1 mouse cellular context compared by ENCODE assay signal in genomic region chr5:120502675-120503143, GRCm38 (mm10).
TF ChIP-seq lines count a peak whose summit lies in the region.

No protein-coding gene starts in this region.

TF ChIP-seq in CH12.LX, 34 proteins besides CTCF, POLR2A, EP300 and RAD21:
- TF ChIP-seq UBTF (IDR thresholded peaks at IDR 0.05; ENCODE audit: low read depth, low read length) = no peak
- peak; percentile 59; the same call in 1 of the 2 replicates for TF ChIP-seq TCF12 (IDR thresholded peaks at IDR 0.05; ENCODE audit: low read depth, low read length)
